Mouse (Mus musculus) MEL (cell line): Measurements from ENCODE around the gene Wfdc9.

ENCODE experiments used
- CHD2 ChIP-seq: IDR thresholded peaks from 2 replicates; pipeline ENCODE4 v1.6.1; 2011; ENCODE audit warnings: low read length, improper control_type of control experiment
- CTCF ChIP-seq, 3 experiments: IDR thresholded peaks in 2 of 3; conservative IDR thresholded peaks in 1 of 3; 2 replicates each; pipeline ENCODE4 v1.5.1; 2011 to 2012; ENCODE audit warnings: low read length in 3 of 3, low read depth in 2 of 3, mild to moderate bottlenecking in 2 of 3, improper control_type of control experiment in 1 of 3, inconsistent platforms in 1 of 3, mixed read lengths in 1 of 3, moderate library complexity in 1 of 3; ENCODE audit not compliant: control insufficient read depth in 1 of 3, insufficient read depth in 1 of 3, poor library complexity in 1 of 3, severe bottlenecking in 1 of 3
- E2F4 ChIP-seq: IDR thresholded peaks from 2 replicates; pipeline ENCODE4 v1.6.1; 2011; ENCODE audit warnings: low read depth, low read length, improper control_type of control experiment, borderline replicate concordance
- ETS1 ChIP-seq: IDR thresholded peaks from 2 replicates; pipeline ENCODE4 v1.6.1; 2012; ENCODE audit warnings: low read depth, mild to moderate bottlenecking, inconsistent platforms, low read length, improper control_type of control experiment, moderate library complexity
- GABPA ChIP-seq: IDR thresholded peaks from 2 replicates; pipeline ENCODE4 v1.6.1; 2012; ENCODE audit warnings: low read depth, mild to moderate bottlenecking, inconsistent platforms, low read length, improper control_type of control experiment, moderate library complexity
- MAX ChIP-seq: IDR thresholded peaks from 2 replicates; pipeline ENCODE4 v1.6.1; 2011; ENCODE audit warnings: low read length, improper control_type of control experiment
- POLR2A ChIP-seq, 2 experiments: IDR thresholded peaks; 2 replicates each; pipeline ENCODE4 v1.6.1; 2011 to 2012; ENCODE audit warnings: low read length in 2 of 2, mild to moderate bottlenecking in 2 of 2, control low read depth in 1 of 2, improper control_type of control experiment in 1 of 2, low read depth in 1 of 2, moderate library complexity in 1 of 2; ENCODE audit not compliant: control insufficient read depth in 1 of 2, insufficient read depth in 1 of 2, poor library complexity in 1 of 2
- POLR2AphosphoS2 ChIP-seq: IDR thresholded peaks from 2 replicates; pipeline ENCODE4 v1.6.1; 2011; ENCODE audit warnings: low read length, improper control_type of control experiment
- TBP ChIP-seq: IDR thresholded peaks from 2 replicates; pipeline ENCODE4 v1.8.0; 2011; ENCODE audit warnings: low read depth, low read length, improper control_type of control experiment
- UBTF ChIP-seq: IDR thresholded peaks from 2 replicates; pipeline ENCODE4 v1.6.1; 2012; ENCODE audit warnings: low read depth, mild to moderate bottlenecking, inconsistent platforms, low read length, improper control_type of control experiment, moderate library complexity, borderline replicate concordance; ENCODE audit not compliant: insufficient read depth
- USF1 ChIP-seq: IDR thresholded peaks from 2 replicates; pipeline ENCODE4 v1.6.1; 2014; ENCODE audit warnings: low read depth, mild to moderate bottlenecking, inconsistent platforms, low read length, improper control_type of control experiment, moderate library complexity

- TF ChIP-seq UBTF = no peak
- no peak for TF ChIP-seq MAX
- TF ChIP-seq POLR2A (IDR thresholded peaks at IDR 0.05; ENCODE audit: control insufficient read depth in 1 of 2, insufficient read depth in 1 of 2, low read depth in 1 of 2, low read length in 2 of 2, poor library complexity in 1 of 2) = no peak
- no peak for TF ChIP-seq USF1
- no peak for TF ChIP-seq CTCF (IDR thresholded peaks at IDR 0.05 in 2 of 3, conservative IDR thresholded peaks at IDR 0.05 in 1 of 3; ENCODE audit: control insufficient read depth in 1 of 3, insufficient read depth in 1 of 3, low read depth in 2 of 3, low read length in 3 of 3, poor library complexity in 1 of 3, severe bottlenecking in 1 of 3)
- TF ChIP-seq ETS1 = no peak
- no peak for TF ChIP-seq CHD2
- TF ChIP-seq TBP = no peak
- TF ChIP-seq POLR2AphosphoS2 = no peak
- TF ChIP-seq GABPA = no peak
- no peak for TF ChIP-seq E2F4
These were observed 14.3 kb downstream of the Wfdc9 start for GRCm38 (mm10) chr2:164641881-164642673.
